Mouse (Mus musculus) left cerebral cortex, postnatal 14 days (tissue): ENCODE results near the gene Phpt1. TPM values are rescaled to one million over a fixed set of nuclear protein-coding genes. Genes with fewer than 3 reads are reported as not detected.

Experiments
- DNase-seq, 2 experiments: peaks; one replicate each; pipeline ENCODE4 v3.0.0; 2021 to 2022; ENCODE audit warnings: low spot score in 2 of 2, mixed read lengths in 1 of 2
- intact Hi-C: fragments of 180-260 bp; cut with DNase I; formaldehyde crosslinking; loops from one replicate; pipeline ENCODE4 v1.15.1; 2025
- total RNA-seq, 2 experiments: library from RNA; stranded (reverse); gene quantifications; 2 replicates each; pipeline ENCODE4 v1.2.3; 2021

Gene Phpt1
- total RNA-seq, 2 experiments from 2014 or later = 93.5 to 105 TPM

DNA sequence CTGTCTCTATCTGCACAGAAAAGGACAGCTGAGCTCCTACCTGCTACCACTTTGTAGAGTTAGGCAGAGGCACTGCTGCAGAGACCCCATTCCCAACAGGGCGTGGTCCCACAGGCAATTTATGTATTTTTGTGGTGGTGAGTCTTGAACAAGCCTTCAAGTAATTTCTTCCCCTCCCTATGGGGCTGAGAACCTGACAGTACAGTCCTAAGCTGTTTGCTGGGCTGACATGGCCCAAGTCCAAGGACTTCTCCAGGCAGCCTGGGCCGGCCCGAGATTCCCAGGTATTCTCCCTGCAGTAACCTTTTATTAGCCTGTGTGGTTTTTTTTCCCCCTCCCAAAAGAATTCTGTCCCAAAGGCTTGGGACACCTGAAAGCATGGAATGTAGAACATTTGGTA lies 9.1 kb upstream of the Phpt1 start:
- DNase-seq = no peak
- intact Hi-C loops = no loop called here

- intact Hi-C loops = no loop called here
- DNase-seq = no peak
Observed at GRCm38 (mm10) chr2:25583571-25583970, 8.5 kb upstream of the Phpt1 start.

DNA sequence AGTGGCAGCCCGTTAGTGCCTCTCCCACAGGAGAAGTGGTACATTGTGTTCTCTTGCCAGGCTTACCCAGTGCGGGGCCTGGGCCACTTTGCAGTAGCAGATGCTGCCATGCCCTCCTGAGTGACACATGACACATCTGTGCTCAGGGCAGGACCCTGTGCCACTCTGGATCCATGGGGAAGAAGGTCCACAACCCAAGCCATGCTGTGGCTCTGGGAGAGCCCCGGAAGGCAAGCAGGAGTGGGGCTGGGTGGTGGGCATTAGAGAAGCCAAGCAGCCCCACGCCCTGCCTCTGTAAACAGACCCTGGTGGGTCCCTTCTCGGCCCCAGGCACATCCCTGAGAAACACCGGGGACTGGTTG lies 8.1 kb upstream of the Phpt1 start:
- DNase-seq = peak in 1 of 2 experiments; percentile 23
- intact Hi-C loops = no loop called here

GRCm38 (mm10) chr2:25582466-25583119 lies 7.6 kb upstream of the Phpt1 start:
- intact Hi-C loops = no loop called here
- DNase-seq = peak; percentile 90 to 94

DNA sequence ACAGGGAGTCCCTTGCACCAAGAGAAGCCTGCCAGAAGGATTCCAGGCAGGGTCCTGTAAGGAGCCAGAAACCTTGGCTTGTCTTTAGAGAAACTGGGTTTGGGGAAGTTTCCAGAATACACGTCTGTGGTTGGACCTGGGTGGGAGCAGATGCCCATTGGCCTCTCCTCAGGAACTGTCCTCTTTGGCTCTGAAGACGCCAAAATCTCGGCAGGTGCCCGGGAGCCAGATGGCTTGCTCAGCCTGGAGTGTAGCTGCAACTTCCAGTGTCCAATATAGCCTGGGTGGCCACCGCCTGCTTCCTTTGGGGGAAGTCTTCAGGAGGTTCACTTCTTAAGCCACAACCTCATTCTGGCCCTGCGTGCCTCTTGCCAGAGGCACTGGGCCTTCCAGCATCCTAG lies 6.9 kb upstream of the Phpt1 start:
- DNase-seq = no peak
- intact Hi-C loops = no loop called here

- DNase-seq = peak; percentile 80 to 93
- intact Hi-C loops = no loop called here
Observed at GRCm38 (mm10) chr2:25581294-25581864, 6.4 kb upstream of the Phpt1 start, which contains the start of gene Ajm1. Ajm1 (minus strand) TSS chr2:25581757.

- intact Hi-C loops = no loop called here
- peak in 1 of 2 experiments; percentile 78 for DNase-seq
Observed at GRCm38 (mm10) chr2:25580621-25581101, 5.6 kb upstream of the Phpt1 start.

DNA sequence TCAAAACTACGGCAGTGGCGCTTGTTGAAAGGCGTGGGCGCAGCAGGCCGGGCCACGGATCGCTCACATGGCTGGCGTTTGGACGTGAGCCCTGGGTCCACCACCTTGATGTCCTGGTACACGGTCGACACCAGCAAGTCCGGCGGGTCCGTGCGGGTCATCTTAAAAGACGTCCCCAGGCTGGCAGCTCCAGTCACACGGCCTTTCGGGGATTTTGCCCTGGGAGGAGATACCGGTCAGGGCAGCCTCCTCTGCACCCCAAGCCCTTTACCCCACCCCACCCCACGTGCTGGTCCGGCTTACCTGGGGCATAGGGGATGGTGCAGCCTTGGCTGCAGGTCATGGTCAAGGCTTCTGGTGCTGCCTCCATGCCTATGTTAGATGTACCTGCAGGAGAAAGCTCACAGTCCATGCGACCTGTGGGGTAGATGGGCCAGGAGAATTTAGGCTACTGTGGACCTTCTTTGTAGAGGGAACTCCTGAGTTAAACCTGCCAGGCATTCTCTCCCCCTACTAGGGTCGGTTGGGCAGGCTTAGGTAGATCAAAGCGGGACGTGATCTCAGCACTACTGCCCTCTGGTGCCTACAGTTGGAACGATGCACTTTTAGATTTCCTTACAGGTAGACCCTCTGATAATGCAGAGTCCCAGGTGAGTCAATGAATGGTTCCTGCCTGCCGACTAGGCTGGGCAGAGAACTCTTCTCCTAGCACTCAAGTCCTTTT lies 4.9 kb upstream of the Phpt1 start:
- intact Hi-C loops = no loop called here
- peak; percentile 70 to 73 for DNase-seq

- DNase-seq = no peak
- intact Hi-C loops = no loop called here
Observed at GRCm38 (mm10) chr2:25578796-25579736, 4.0 kb upstream of the Phpt1 start.

DNA sequence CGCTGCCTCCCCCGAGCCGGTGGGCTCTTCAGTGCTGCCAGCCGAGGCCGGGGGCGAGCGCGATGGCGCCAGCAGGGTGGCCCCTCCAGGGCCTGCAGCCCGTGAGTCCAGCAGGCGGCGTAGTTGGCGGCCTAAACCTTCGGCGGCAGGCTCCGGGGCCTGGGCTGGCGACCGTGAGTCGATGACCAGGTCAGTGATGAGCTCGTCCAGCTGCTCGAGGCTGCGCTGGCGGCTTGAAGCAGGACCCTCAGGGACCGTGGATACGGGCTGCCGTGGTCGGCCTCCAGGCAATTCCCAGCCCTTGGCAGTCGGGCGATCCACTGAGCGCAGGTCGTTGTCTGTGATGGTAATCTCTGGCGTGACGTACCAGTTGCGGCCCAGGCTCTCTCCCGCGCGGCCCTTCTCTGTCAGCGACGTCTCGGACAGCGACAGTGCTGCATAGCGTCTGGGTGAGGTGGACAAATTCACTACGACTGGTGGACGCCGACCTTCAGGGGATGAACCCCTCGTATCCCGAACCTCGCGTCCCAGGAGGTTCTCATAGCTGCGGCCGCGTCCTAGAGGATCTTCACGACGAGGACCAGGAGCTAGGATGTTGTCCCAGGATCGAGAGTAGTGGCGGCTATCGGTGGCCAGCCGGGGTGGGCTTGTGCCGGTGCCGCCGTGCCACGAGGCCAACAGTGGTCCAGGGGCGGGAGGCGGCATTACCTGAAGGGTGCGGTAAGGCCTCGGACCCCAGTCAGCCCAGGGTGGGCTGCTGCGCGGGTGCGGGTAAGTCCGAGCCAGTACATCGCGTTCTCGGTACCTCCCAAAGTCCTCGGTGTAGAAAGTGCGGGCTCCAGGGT lies 3.1 kb upstream of the Phpt1 start:
- intact Hi-C loops = no loop called here
- DNase-seq = no peak

DNA sequence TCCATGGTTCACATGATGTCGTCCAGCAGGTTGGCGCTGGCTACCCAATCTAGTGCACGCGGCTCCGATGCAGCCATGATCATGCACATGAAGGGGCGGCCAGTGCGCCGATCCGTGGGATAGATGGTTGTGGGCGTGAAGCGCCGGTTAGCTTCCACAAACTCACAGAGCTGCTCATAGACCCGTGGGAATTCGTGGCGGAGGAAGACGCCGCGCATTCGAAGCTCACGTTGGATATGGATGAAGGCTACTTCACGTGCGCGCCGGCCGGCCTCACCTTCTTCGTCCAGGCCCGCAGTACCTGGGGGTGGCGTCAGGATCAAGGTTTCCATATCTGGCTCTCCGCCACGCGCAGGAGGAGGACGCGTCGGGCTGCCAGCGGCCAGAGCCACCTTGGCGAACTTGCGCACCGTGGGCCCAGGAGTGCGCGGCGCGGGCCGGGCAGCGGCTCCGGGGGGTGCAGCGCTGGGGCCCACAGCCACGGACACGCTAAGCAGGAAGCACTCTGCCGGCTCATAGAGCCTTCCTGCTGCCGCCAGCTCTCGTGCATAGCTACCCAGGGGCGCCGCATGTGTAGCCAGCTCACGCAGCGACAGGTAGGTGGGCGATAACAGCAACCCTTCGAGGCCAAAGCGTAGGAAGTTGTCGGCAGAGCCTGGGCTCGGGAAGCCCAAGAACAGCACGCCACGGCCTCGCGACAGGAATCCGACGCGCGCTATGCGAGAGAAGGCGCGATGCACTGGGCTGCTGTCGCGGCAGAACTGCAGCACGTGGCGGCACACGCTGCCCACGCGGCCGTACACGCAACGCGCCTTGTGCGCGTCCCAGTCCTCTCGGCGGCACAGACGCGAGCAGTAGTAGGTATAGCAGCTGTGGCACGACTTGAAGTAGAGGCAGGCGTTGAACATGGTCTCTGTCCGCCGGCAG lies 2.2 kb upstream of the Phpt1 start:
- intact Hi-C loops = no loop called here
- no peak for DNase-seq

DNA sequence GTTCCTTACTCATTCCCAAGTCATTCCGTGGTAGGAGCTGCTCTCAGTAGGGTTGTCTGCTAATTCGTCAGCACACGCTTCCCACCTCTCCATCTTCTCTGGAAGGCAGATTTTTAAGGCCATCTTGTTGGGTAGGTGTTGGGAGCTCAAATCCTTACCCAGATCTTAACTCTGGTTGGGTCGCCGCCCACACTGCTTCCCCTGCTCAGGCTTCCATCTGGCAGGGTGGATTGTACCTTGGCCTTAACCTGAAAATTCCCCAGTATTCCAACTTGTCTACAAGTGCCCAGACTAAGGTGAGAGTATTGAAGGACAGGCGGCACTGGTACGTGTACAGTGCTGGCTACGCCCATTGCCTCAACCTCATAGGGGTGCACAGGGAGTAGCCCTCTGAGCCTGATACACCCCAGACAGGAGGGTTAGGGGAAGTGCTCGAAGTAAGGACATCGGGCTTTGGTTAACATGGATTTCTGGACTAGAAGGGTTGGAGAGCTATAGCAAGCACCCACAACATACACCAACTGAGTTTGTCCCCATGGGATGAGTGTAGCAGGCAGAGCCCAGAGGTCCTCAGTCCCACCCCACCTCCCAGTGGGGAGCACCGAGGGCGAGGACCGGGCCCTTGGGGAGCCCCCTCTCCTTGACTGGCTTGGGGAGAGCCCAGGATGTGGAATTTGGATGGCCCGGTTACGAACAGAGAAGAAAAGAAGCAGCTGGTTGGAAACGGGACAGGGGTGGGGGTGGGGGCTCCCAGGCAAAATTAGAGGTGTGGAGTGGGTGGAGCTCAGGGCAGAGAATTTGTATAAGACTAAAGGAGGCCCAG lies 1.2 kb upstream of the Phpt1 start:
- intact Hi-C loops = no loop called here
- DNase-seq = no peak

- intact Hi-C loops = no loop called here
- no peak for DNase-seq
Observed at GRCm38 (mm10) chr2:25575432-25576027, 506 bp upstream of the Phpt1 start.

- no peak for DNase-seq
- intact Hi-C loops = no loop called here
Observed at GRCm38 (mm10) chr2:25574136-25574535, 888 bp downstream of the Phpt1 start.

- intact Hi-C loops = no loop called here
- DNase-seq = no peak
Observed at GRCm38 (mm10) chr2:25573068-25573467, 2.0 kb downstream of the Phpt1 start.

- intact Hi-C loops = no loop called here
- DNase-seq = no peak
Observed at GRCm38 (mm10) chr2:25571221-25571620, 3.8 kb downstream of the Phpt1 start.

DNA sequence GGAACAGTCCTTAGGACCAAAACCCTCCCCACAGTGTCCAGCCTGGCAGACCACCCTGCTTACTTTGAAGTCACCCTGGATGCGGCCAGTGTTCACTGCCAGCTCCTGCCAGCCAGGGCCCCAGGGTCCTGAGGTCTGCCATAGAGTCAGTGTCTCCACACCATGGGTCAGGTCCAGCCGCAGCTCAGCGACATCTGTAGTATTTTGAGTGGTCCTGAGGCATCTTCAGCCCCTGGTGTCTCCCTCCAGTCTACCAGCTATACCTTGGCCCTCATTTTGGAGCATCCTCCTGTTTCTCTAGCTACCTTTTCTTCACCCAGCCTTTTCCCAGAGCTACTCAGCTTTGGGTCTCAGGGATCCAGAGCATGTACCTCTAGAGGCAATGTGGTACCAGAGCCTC lies 5.7 kb downstream of the Phpt1 start:
- intact Hi-C loops = no loop called here
- DNase-seq = no peak
